Mouse (Mus musculus) limb, embryonic 15.5 days (tissue): ENCODE measurements around the gene Lpin2. TPM values are rescaled to one million over a fixed set of nuclear protein-coding genes. Genes with fewer than 3 reads are reported as not detected.

ENCODE experiments used
- ATAC-seq: fragments of 200-750 bp; cut with Nextera tagmentation; 2 replicates; pipeline ENCODE4 v1.8.0; 2017; ENCODE audit warnings: low read depth, moderate TSS enrichment; ENCODE audit not compliant: insufficient number of reproducible peaks, low FRiP score, low TSS enrichment
- H3K27ac ChIP-seq: fragments of 300-500 bp; sonication (generic); 2 replicates; pipeline ENCODE4 v1.5.1; 2015; ENCODE audit warnings: moderate library complexity, mild to moderate bottlenecking, inconsistent platforms
- H3K27me3 ChIP-seq: fragments of 300-500 bp; sonication (generic); 2 replicates; pipeline ENCODE4 v1.6.1; 2015; ENCODE audit warnings: inconsistent platforms
- H3K36me3 ChIP-seq: fragments of 300-500 bp; sonication (generic); 2 replicates; pipeline ENCODE4 v1.6.1; 2015; ENCODE audit warnings: inconsistent platforms
- H3K4me1 ChIP-seq: fragments of 300-500 bp; sonication (generic); 2 replicates; pipeline ENCODE4 v1.6.1; 2015; ENCODE audit warnings: inconsistent platforms
- H3K4me2 ChIP-seq: fragments of 300-500 bp; sonication (generic); 2 replicates; pipeline ENCODE4 v1.6.1; 2015; ENCODE audit warnings: mild to moderate bottlenecking, inconsistent platforms
- H3K4me3 ChIP-seq: fragments of 300-500 bp; sonication (generic); 2 replicates; pipeline ENCODE4 v1.5.1; 2015; ENCODE audit warnings: mild to moderate bottlenecking, inconsistent platforms
- H3K9ac ChIP-seq: fragments of 300-500 bp; sonication (generic); 2 replicates; pipeline ENCODE4 v1.6.1; 2015; ENCODE audit warnings: inconsistent platforms
- H3K9me3 ChIP-seq: fragments of 300-500 bp; sonication (generic); 2 replicates; pipeline ENCODE4 v1.6.1; 2016; ENCODE audit warnings: inconsistent platforms
- WGBS: fragments of 180-500 bp; shearing (Covaris S2); methylation state at CpG from one replicate; pipeline ENCODE4 v1.1.7; 2015; 5-methylcytosine and 5-hydroxymethylcytosine counted together
- polyA plus RNA-seq: library from polyadenylated mRNA; unstranded; fragments of >200 nt; fragmentation: Nextera tagmentation; extraction: Ambion mirVana; gene quantifications from 2 replicates; pipeline ENCODE4 v1.2.1, GENCODE M21; 2015

Gene Lpin2
- polyA plus RNA-seq, 1 experiment from 2014 or later = 32.6 TPM

GRCm38 (mm10) chr17:71260658-71261057, 78.3 kb downstream of the Lpin2 start:
- no peak overlapping the region for H3K27ac ChIP-seq
- no peaks in the 10 kb centered on the region; the same call in 1 of the 2 replicates for H3K36me3 ChIP-seq
- peaks cover 2% of the 10 kb centered on the region; the same call in 1 of the 2 replicates for H3K4me1 ChIP-seq
- no peaks in the 10 kb centered on the region for H3K27me3 ChIP-seq
- 52% methylated on average over 3 of the region's 3 CpGs for WGBS
- H3K9me3 ChIP-seq = no peaks in the 10 kb centered on the region
- no peak for ATAC-seq
- H3K4me3 ChIP-seq = no peak overlapping the region
- no peak overlapping the region for H3K4me2 ChIP-seq
- H3K9ac ChIP-seq = no peak overlapping the region

DNA sequence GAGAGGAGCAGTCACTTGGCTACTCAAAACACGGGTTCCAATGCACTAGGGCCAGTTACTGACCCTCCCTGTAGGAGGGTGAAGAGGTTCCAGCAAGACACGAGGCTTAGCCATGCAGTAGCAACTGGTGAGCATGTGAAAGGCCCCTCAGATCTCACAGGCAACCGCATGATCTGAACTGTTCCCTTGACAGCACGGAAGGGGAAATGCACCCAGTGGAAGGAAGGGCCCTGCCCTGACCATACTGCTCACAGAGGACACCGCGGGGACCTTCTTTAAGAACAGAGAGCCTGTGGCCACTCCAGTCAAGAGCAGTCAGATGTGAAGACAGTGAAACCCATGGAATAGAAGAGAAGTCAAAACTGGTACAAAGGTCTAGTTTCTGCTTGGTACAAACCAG, 80.8 kb downstream of the Lpin2 start:
- Histone ChIP-seq H3K36me3 (no peaks in the 10 kb centered on the region; the same call in 1 of the 2 replicates), H3K27me3 (no peaks in the 10 kb centered on the region), H3K9me3 (no peaks in the 10 kb centered on the region), H3K9ac (no peak overlapping the region), H3K4me1 (peaks cover 9% of the 10 kb centered on the region; the same call in 1 of the 2 replicates), H3K4me2 (no peak overlapping the region), H3K4me3 (no peak overlapping the region), H3K27ac (no peak overlapping the region)
- no peak for ATAC-seq
- WGBS = 76% methylated on average over 6 of the region's 6 CpGs

- no peak for ATAC-seq
- Histone ChIP-seq H3K9me3 (no peaks in the 10 kb centered on the region), H3K36me3 (no peaks in the 10 kb centered on the region; the same call in 1 of the 2 replicates), H3K9ac (no peak overlapping the region), H3K27me3 (no peaks in the 10 kb centered on the region), H3K4me2 (no peak overlapping the region), H3K4me1 (peaks cover 9% of the 10 kb centered on the region; the same call in 1 of the 2 replicates), H3K27ac (no peak overlapping the region), H3K4me3 (no peak overlapping the region)
- 81% methylated on average over 4 of the region's 4 CpGs for WGBS
Measured at GRCm38 (mm10) chr17:71264739-71265138, 82.4 kb downstream of the Lpin2 start.

DNA sequence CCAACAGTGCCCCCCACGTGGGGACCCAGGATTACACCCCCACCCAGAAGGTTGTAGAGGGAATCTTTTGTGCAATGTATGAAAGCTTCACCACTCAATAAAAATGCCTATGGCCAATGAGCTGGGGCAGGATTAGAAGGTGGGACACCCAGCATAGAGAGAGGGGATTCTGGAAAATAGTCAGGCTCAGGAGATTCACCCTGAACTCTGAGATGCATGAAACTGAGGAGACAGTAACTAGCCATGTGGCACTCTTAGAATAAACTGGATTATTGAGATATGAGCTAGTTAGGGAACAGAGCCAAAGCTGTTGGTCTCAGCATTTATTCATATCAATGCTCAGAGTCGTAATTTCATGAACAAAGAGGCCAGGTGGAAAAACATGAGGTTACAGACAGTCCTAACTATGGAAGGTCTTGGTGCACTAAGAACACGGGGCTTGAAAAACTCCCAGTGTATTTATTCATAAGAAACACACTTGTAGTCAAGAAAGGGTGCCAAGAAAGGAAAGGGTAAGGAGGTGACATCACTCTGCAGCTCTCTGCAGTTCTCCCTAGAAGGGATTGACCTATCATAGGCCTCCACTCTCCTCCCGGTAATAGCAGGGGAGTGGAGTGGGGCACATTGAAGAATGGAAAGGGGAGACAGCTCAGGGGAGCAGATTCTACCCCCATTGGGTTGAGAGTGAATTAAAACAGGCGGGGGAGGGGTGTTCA, 83.1 kb downstream of the Lpin2 start:
- Histone ChIP-seq H3K27ac (no peak overlapping the region), H3K4me3 (no peak overlapping the region), H3K27me3 (no peaks in the 10 kb centered on the region), H3K4me2 (no peak overlapping the region), H3K36me3 (no peaks in the 10 kb centered on the region; the same call in 1 of the 2 replicates), H3K4me1 (peaks cover 9% of the 10 kb centered on the region; the same call in 1 of the 2 replicates), H3K9me3 (no peaks in the 10 kb centered on the region), H3K9ac (no peak overlapping the region)
- WGBS = 58% methylated on average over 5 of the region's 5 CpGs
- ATAC-seq = no peak

DNA sequence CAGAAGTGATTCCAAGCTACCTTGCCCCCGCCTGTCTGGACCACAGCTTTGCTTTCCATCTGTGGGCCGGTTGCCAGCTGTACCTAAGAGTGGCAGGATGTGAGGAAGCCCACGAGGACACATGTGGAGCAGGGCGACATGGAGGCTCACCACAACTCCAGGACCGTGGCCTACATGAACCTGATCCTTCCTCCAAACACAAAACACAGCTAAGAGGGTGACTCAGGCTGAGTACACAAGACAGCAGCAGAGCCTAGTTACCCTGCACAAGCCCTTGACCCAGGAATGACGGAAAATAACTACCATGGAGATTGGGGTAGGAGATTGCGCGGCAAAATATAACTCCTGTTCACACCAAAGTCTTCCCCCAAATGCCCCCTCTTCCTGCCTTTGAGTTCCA, 85.0 kb downstream of the Lpin2 start:
- no peaks in the 10 kb centered on the region for H3K9me3 ChIP-seq
- H3K4me2 ChIP-seq = no peak overlapping the region
- no peaks in the 10 kb centered on the region; the same call in 1 of the 2 replicates for H3K36me3 ChIP-seq
- no peak overlapping the region for H3K4me3 ChIP-seq
- H3K4me1 ChIP-seq = peaks cover 9% of the 10 kb centered on the region; the same call in 1 of the 2 replicates
- no peak overlapping the region for H3K27ac ChIP-seq
- 75% methylated on average over 8 of the region's 8 CpGs for WGBS
- H3K27me3 ChIP-seq = no peaks in the 10 kb centered on the region
- ATAC-seq = no peak
- H3K9ac ChIP-seq = no peak overlapping the region

- Histone ChIP-seq H3K4me1 (peaks cover 9% of the 10 kb centered on the region; the same call in 1 of the 2 replicates), H3K9me3 (no peaks in the 10 kb centered on the region), H3K9ac (no peak overlapping the region), H3K4me2 (no peak overlapping the region), H3K36me3 (no peaks in the 10 kb centered on the region; the same call in 1 of the 2 replicates), H3K27me3 (no peaks in the 10 kb centered on the region), H3K4me3 (no peak overlapping the region), H3K27ac (no peak overlapping the region)
- ATAC-seq = no peak
- WGBS = 85% methylated on average over 10 of the region's 10 CpGs
Measured at GRCm38 (mm10) chr17:71268152-71268551, 85.8 kb downstream of the Lpin2 start.

GRCm38 (mm10) chr17:71268599-71268998, 86.2 kb downstream of the Lpin2 start:
- ATAC-seq = no peak
- no peak overlapping the region for H3K4me3 ChIP-seq
- 0 out of 2 replicates have a peak, but pooled peaks cover 2% of the 10 kb centered on the region for H3K36me3 ChIP-seq
- peaks cover 9% of the 10 kb centered on the region; the same call in 1 of the 2 replicates for H3K4me1 ChIP-seq
- no peak overlapping the region for H3K9ac ChIP-seq
- H3K4me2 ChIP-seq = no peak overlapping the region
- no peaks in the 10 kb centered on the region for H3K27me3 ChIP-seq
- H3K9me3 ChIP-seq = no peaks in the 10 kb centered on the region
- no peak overlapping the region for H3K27ac ChIP-seq
- WGBS = 84% methylated on average over 3 of the region's 3 CpGs

GRCm38 (mm10) chr17:71273901-71274300, 91.5 kb downstream of the Lpin2 start:
- H3K9ac ChIP-seq = no peak overlapping the region
- H3K36me3 ChIP-seq = peaks cover 10% of the 10 kb centered on the region; the same call in 1 of the 2 replicates
- no peaks in the 10 kb centered on the region for H3K27me3 ChIP-seq
- WGBS = 93% methylated on average over 12 of the region's 12 CpGs
- H3K9me3 ChIP-seq = no peaks in the 10 kb centered on the region
- ATAC-seq = no peak
- H3K4me3 ChIP-seq = no peak overlapping the region
- no peak overlapping the region for H3K4me2 ChIP-seq
- H3K4me1 ChIP-seq = no peaks in the 10 kb centered on the region
- no peak overlapping the region for H3K27ac ChIP-seq

- H3K9ac ChIP-seq = no peak overlapping the region
- H3K4me3 ChIP-seq = no peak overlapping the region
- no peak overlapping the region for H3K4me2 ChIP-seq
- no peaks in the 10 kb centered on the region for H3K27me3 ChIP-seq
- 83% methylated on average over 10 of the region's 10 CpGs for WGBS
- H3K4me1 ChIP-seq = no peaks in the 10 kb centered on the region
- H3K9me3 ChIP-seq = no peaks in the 10 kb centered on the region
- no peak overlapping the region for H3K27ac ChIP-seq
- ATAC-seq = no peak
- peaks cover 10% of the 10 kb centered on the region; the same call in 1 of the 2 replicates for H3K36me3 ChIP-seq
Measured at GRCm38 (mm10) chr17:71276771-71277170, 94.4 kb downstream of the Lpin2 start.

DNA sequence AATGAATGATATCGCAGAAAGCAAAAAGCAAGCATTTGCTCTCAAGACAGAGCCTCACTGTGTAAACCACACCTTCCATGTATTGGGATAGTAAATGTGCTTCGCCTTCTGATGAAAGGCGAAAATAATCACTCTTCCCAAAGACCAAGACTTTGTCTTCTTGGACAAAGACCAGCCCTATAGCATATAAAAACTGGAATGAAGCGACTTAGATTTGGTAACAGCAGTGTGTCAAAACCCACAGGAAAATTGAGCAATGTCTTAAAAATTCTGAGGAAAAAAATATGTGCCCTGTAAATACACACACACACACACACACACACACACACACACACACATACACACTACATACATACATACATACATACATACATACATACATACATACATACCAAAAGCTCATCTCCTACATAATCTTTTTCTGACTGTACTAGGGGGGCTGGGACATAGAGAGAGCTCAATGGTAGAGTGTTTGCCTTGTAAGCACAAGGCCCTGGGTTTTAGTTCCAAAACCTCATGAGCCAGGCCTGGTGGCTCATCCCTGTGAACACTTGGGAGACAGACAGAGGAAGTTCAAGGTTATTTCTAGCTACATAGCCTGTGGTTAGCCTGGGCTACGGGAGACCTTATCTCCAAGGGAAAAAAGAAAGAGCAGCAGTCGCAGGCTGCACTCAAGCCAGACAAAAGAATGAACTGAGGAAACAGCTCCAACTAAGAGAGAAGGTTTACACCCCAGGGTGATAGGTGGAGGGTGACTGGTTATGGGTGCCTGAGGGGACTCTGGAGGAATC, 95.5 kb downstream of the Lpin2 start:
- Histone ChIP-seq H3K27me3 (no peaks in the 10 kb centered on the region), H3K4me1 (no peaks in the 10 kb centered on the region), H3K9ac (no peak overlapping the region), H3K27ac (no peak overlapping the region), H3K36me3 (peaks cover 10% of the 10 kb centered on the region; the same call in 1 of the 2 replicates), H3K4me2 (no peak overlapping the region), H3K4me3 (no peak overlapping the region), H3K9me3 (no peaks in the 10 kb centered on the region)
- WGBS = 91% methylated on average over 6 of the region's 6 CpGs
- ATAC-seq = no peak

GRCm38 (mm10) chr17:71282716-71283115, 100.4 kb downstream of the Lpin2 start:
- Histone ChIP-seq H3K36me3 (no peaks in the 10 kb centered on the region), H3K27me3 (no peaks in the 10 kb centered on the region), H3K27ac (no peak overlapping the region), H3K4me3 (no peak overlapping the region), H3K4me2 (no peak overlapping the region), H3K9me3 (no peaks in the 10 kb centered on the region), H3K4me1 (peaks cover 24% of the 10 kb centered on the region), H3K9ac (no peak overlapping the region)
- WGBS = 91% methylated on average over 9 of the region's 9 CpGs
- no peak for ATAC-seq

- H3K4me1 ChIP-seq = peaks cover 24% of the 10 kb centered on the region
- H3K27ac ChIP-seq = 0 out of 2 replicates have a peak overlapping the region, but pooled peaks have one; percentile 13
- no peaks in the 10 kb centered on the region for H3K9me3 ChIP-seq
- no peak overlapping the region for H3K9ac ChIP-seq
- no peak overlapping the region for H3K4me2 ChIP-seq
- ATAC-seq = peak; percentile 59; the same call in 1 of the 2 replicates
- no peaks in the 10 kb centered on the region for H3K27me3 ChIP-seq
- no peaks in the 10 kb centered on the region for H3K36me3 ChIP-seq
- no peak overlapping the region for H3K4me3 ChIP-seq
- WGBS = 73% methylated on average over 4 of the region's 4 CpGs
Measured at GRCm38 (mm10) chr17:71283237-71283636, 100.9 kb downstream of the Lpin2 start.
